ENCODE assay signal across 17 mouse cellular contexts in the genomic region with DNA sequence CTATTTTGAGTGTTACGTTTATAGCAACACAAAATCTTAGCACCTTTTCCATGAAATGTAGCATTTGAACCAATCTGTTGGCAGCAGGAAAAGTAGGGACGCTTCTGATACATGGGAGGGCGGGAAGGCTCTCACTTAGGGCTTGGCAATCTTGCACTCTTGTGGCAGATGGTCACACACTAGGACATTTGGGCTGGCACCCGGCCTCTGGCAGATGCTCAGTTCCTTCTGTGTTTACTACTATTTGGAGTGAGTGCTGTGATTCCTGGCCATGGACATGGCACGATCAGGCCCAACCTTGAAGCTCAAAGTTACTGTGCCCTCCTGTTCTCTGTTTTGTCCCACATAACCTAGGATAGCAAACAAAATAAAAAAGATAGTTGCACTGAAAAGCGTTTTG.
A peak's percentile ranks its signal among the peaks of the same experiment; 100 is the strongest.
DNase-seq lines count a peak whose midpoint lies in the region; ATAC-seq and TF ChIP-seq lines count a peak whose summit lies in the region.
"Had no signal": no experiment of that assay in that cellular context is flagged by ENCODE, and none has a peak within 500 bp of the region (broad histone marks: within the 10 kb centered on the region; RNA-seq: fewer than 3 reads in every experiment).

No protein-coding gene starts in this region.

- H3K9ac ChIP-seq in forebrain, embryonic 13.5 days: no peak overlapping the region
- no peak overlapping the region for H3K9ac ChIP-seq in hindbrain, embryonic 16.5 days (ENCODE audit: low read depth, low read length)
- no peak overlapping the region for H3K9ac ChIP-seq in hindbrain, embryonic 12.5 days
- H3K9ac ChIP-seq: heart, embryonic 13.5 days; kidney, embryonic 15.5 days; limb, embryonic 12.5 days; liver, embryonic 15.5 days; midbrain, embryonic 12.5 days; stomach, embryonic 15.5 days had no signal

- H3K36me3 ChIP-seq in forebrain, embryonic 13.5 days (ENCODE audit: poor library complexity, severe bottlenecking): no peaks in the 10 kb centered on the region
- no peaks in the 10 kb centered on the region for H3K36me3 ChIP-seq in forebrain, embryonic 10.5 days (replicated peaks)
- H3K36me3 ChIP-seq in hindbrain, embryonic 16.5 days (ENCODE audit: control insufficient read depth, insufficient read depth, low read length): no peaks in the 10 kb centered on the region
- H3K36me3 ChIP-seq in hindbrain, embryonic 12.5 days: no peaks in the 10 kb centered on the region
- H3K36me3 ChIP-seq: heart, embryonic 13.5 days; kidney, embryonic 15.5 days; limb, embryonic 12.5 days; liver, embryonic 15.5 days; midbrain, embryonic 12.5 days; stomach, embryonic 15.5 days had no signal

- DNase-seq in forebrain, embryonic 10.5 days (ENCODE audit: extremely low spot score, low spot score): no peak
- peak; percentile 69 for DNase-seq in brain, embryonic 14.5 days (ENCODE audit: low read depth)
- DNase-seq in cerebellum, postnatal 14 days: peak; percentile 96 to 99
- no peak for DNase-seq in thymus, postnatal 0 days (ENCODE audit: low spot score)
- DNase-seq in urinary bladder, postnatal 10 days (ENCODE audit: low spot score): no peak
- DNase-seq: lung, postnatal 36 days; thymus, postnatal 4 days had no signal

- no peak overlapping the region for H3K4me3 ChIP-seq in forebrain, embryonic 13.5 days
- H3K4me3 ChIP-seq in forebrain, embryonic 10.5 days: no peak overlapping the region
- H3K4me3 ChIP-seq in hindbrain, embryonic 16.5 days (ENCODE audit: low read length): no peak overlapping the region
- no peak overlapping the region for H3K4me3 ChIP-seq in hindbrain, embryonic 12.5 days
- H3K4me3 ChIP-seq: heart, embryonic 13.5 days; kidney, embryonic 15.5 days; limb, embryonic 12.5 days; liver, embryonic 15.5 days; midbrain, embryonic 12.5 days; stomach, embryonic 15.5 days had no signal

- H3K4me2 ChIP-seq in forebrain, embryonic 13.5 days: no peak overlapping the region
- no peak overlapping the region for H3K4me2 ChIP-seq in hindbrain, embryonic 16.5 days (ENCODE audit: low read length)
- no peak overlapping the region for H3K4me2 ChIP-seq in hindbrain, embryonic 12.5 days (replicated peaks)
- H3K4me2 ChIP-seq: heart, embryonic 13.5 days; kidney, embryonic 15.5 days; limb, embryonic 12.5 days; liver, embryonic 15.5 days; midbrain, embryonic 12.5 days; stomach, embryonic 15.5 days had no signal

- H3K9me3 ChIP-seq in forebrain, embryonic 13.5 days (replicated peaks): no peaks in the 10 kb centered on the region
- no peaks in the 10 kb centered on the region for H3K9me3 ChIP-seq in forebrain, embryonic 10.5 days
- H3K9me3 ChIP-seq in hindbrain, embryonic 16.5 days (ENCODE audit: control insufficient read depth, low read length): no peaks in the 10 kb centered on the region
- H3K9me3 ChIP-seq in hindbrain, embryonic 12.5 days (replicated peaks): no peaks in the 10 kb centered on the region
- H3K9me3 ChIP-seq: heart, embryonic 13.5 days; kidney, embryonic 15.5 days; limb, embryonic 12.5 days; liver, embryonic 15.5 days; midbrain, embryonic 12.5 days; stomach, embryonic 15.5 days had no signal

- no peak overlapping the region for H3K27ac ChIP-seq in forebrain, embryonic 13.5 days
- H3K27ac ChIP-seq in forebrain, embryonic 10.5 days: no peak overlapping the region
- no peak overlapping the region for H3K27ac ChIP-seq in hindbrain, embryonic 16.5 days (ENCODE audit: low read depth, low read length)
- no peak overlapping the region for H3K27ac ChIP-seq in hindbrain, embryonic 12.5 days
- H3K27ac ChIP-seq: heart, embryonic 13.5 days; kidney, embryonic 15.5 days; limb, embryonic 12.5 days; liver, embryonic 15.5 days; midbrain, embryonic 12.5 days; stomach, embryonic 15.5 days had no signal

- no peaks in the 10 kb centered on the region for H3K4me1 ChIP-seq in forebrain, embryonic 13.5 days
- H3K4me1 ChIP-seq in forebrain, embryonic 10.5 days: no peaks in the 10 kb centered on the region
- H3K4me1 ChIP-seq in hindbrain, embryonic 16.5 days (ENCODE audit: control insufficient read depth, insufficient read depth, low read depth, low read length): no peaks in the 10 kb centered on the region
- H3K4me1 ChIP-seq in hindbrain, embryonic 12.5 days: no peaks in the 10 kb centered on the region
- H3K4me1 ChIP-seq: heart, embryonic 13.5 days; kidney, embryonic 15.5 days; limb, embryonic 12.5 days; liver, embryonic 15.5 days; midbrain, embryonic 12.5 days; stomach, embryonic 15.5 days had no signal

- no peak for TF ChIP-seq POLR2A in brain, embryonic 14.5 days (IDR thresholded peaks at IDR 0.05; ENCODE audit: borderline replicate concordance, extremely low read depth, insufficient read depth, insufficient read length, poor library complexity, severe bottlenecking)

- ATAC-seq in forebrain, embryonic 13.5 days: peak; percentile 74; the same call in 1 of the 2 replicates
- peak; percentile 82 for ATAC-seq in hindbrain, embryonic 16.5 days
- ATAC-seq in hindbrain, embryonic 12.5 days (ENCODE audit: low FRiP score): no peak
- ATAC-seq: inflammation-experienced regulatory T-cells, adult 6 months had no signal

- no peaks in the 10 kb centered on the region for H3K27me3 ChIP-seq in forebrain, embryonic 13.5 days
- H3K27me3 ChIP-seq in forebrain, embryonic 10.5 days (ENCODE audit: poor library complexity, severe bottlenecking): no peaks in the 10 kb centered on the region
- H3K27me3 ChIP-seq in hindbrain, embryonic 16.5 days (replicated peaks; ENCODE audit: control insufficient read depth, insufficient read depth, low read length): no peaks in the 10 kb centered on the region
- H3K27me3 ChIP-seq in hindbrain, embryonic 12.5 days: no peaks in the 10 kb centered on the region
- H3K27me3 ChIP-seq: heart, embryonic 13.5 days; kidney, embryonic 15.5 days; limb, embryonic 12.5 days; liver, embryonic 15.5 days; midbrain, embryonic 12.5 days; stomach, embryonic 15.5 days had no signal

- WGBS in forebrain, embryonic 13.5 days: 82% methylated on average over 6 of the region's 6 CpGs
- WGBS in forebrain, embryonic 10.5 days: 84% methylated on average over 6 of the region's 6 CpGs
- 80% methylated on average over 6 of the region's 6 CpGs for WGBS in hindbrain, embryonic 16.5 days
- WGBS in hindbrain, embryonic 12.5 days: 84% methylated on average over 6 of the region's 6 CpGs

- no peak for TF ChIP-seq CTCF in brain, embryonic 14.5 days (IDR thresholded peaks at IDR 0.05; ENCODE audit: borderline replicate concordance, extremely low read depth, insufficient read depth, insufficient read length)

Comparison
In these comparisons a context has a peak if more than half of its experiments do, and no peak if none do; other contexts are left out.
1. DNase-seq: peak in brain, embryonic 14.5 days (single experiment) and cerebellum, postnatal 14 days (2 of 2); none in forebrain, embryonic 10.5 days (single experiment), thymus, postnatal 0 days (single experiment) and urinary bladder, postnatal 10 days (single experiment).